Comparison of ENCODE assay signal across 8 mouse cellular contexts in the genomic region with DNA sequence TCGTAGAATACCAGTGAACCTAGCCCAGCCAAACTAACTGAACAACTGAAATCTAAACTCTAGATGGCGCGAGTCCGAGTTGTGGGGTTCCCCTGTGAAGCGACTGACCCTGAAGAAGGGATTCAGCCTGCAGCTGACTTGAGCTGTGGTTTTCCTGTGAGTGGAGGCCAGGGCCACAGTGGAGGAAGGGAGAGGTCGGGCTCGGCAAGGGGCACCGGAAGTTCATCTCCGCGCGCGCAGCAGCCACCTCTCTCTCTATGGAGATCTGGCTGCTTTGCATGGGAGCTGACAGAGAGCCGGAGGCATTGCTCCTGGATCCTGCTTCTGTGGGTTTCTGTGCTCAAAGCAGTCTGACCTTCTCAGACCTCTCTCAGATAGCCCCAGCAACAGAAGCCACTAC. TPM values are rescaled to one million over a fixed set of nuclear protein-coding genes. Genes with fewer than 3 reads are reported as not detected.
DNase-seq lines count a peak whose midpoint lies in the region; ATAC-seq and TF ChIP-seq lines count a peak whose summit lies in the region.

No protein-coding gene starts in this region.

- H3K4me1 ChIP-seq in CH12.LX (ENCODE audit: control insufficient read depth in 1 of 2, insufficient read depth in 2 of 2), result peaks cover 13 to 55% of the 10 kb centered on the region in 2 experiments
- peaks cover 23% of the 10 kb centered on the region for H3K4me1 ChIP-seq in lung, embryonic 14.5 days (ENCODE audit: insufficient read depth)
- H3K4me1 ChIP-seq in neural tube, embryonic 15.5 days, result peaks cover 18% of the 10 kb centered on the region; the same call in 1 of the 2 replicates
- H3K4me1 ChIP-seq in cerebellum, adult 2 months (ENCODE audit: control insufficient read depth, insufficient read depth, low read length), result peaks cover 4% of the 10 kb centered on the region; the same call in 1 of the 2 replicates

- H3K4me3 ChIP-seq in CH12.LX (replicated peaks in 1 of 3; ENCODE audit: low read depth in 2 of 3, low read length in 2 of 3, poor library complexity in 1 of 3), result peak overlapping the region; percentile 46 to 51 (median 49)
- no peak overlapping the region for H3K4me3 ChIP-seq in lung, embryonic 14.5 days (ENCODE audit: low read depth, low read length)
- no peak overlapping the region for H3K4me3 ChIP-seq in neural tube, embryonic 15.5 days (replicated peaks)
- H3K4me3 ChIP-seq in cerebellum, adult 2 months (replicated peaks; ENCODE audit: insufficient read depth, low read depth, low read length), result no peak overlapping the region

- peak overlapping the region; percentile 88 for H3K9ac ChIP-seq in CH12.LX (ENCODE audit: insufficient read depth, low read depth)
- no peak overlapping the region; the same call in 1 of the 2 replicates for H3K9ac ChIP-seq in lung, embryonic 14.5 days
- no peak overlapping the region for H3K9ac ChIP-seq in neural tube, embryonic 15.5 days (replicated peaks)

- TF ChIP-seq POLR2A in CH12.LX (IDR thresholded peaks at IDR 0.05; ENCODE audit: low read depth, low read length), result peak; percentile 68
- TF ChIP-seq POLR2A in cerebellum, adult 2 months (IDR thresholded peaks at IDR 0.05; ENCODE audit: borderline replicate concordance, insufficient read depth, low read length), result no peak

- TF ChIP-seq CTCF in CH12.LX (conservative IDR thresholded peaks at IDR 0.05 in 1 of 2, IDR thresholded peaks at IDR 0.05 in 1 of 2; ENCODE audit: low read depth in 2 of 2, low read length in 2 of 2), result peak in 1 of 2 experiments; percentile 70; a peak in 2 of 4 replicates
- peak; percentile 27 for TF ChIP-seq CTCF in lung, embryonic 14.5 days (IDR thresholded peaks at IDR 0.05; ENCODE audit: low read depth)
- no peak for TF ChIP-seq CTCF in cerebellum, adult 2 months (IDR thresholded peaks at IDR 0.05; ENCODE audit: borderline replicate concordance, insufficient read depth, low read depth, low read length)

- no peaks in the 10 kb centered on the region for H3K27me3 ChIP-seq in CH12.LX (replicated peaks)
- H3K27me3 ChIP-seq in lung, embryonic 14.5 days (ENCODE audit: insufficient read depth, low read length), result no peaks in the 10 kb centered on the region
- no peaks in the 10 kb centered on the region for H3K27me3 ChIP-seq in neural tube, embryonic 15.5 days (replicated peaks)
- no peaks in the 10 kb centered on the region for H3K27me3 ChIP-seq in cerebellum, adult 2 months (ENCODE audit: control insufficient read depth, insufficient read depth, low read length)

- peak; percentile 34 for TF ChIP-seq RAD21 in CH12.LX (IDR thresholded peaks at IDR 0.05; ENCODE audit: low read depth, low read length)

- no peaks in the 10 kb centered on the region; the same call in 1 of the 2 replicates for H3K79me2 ChIP-seq in CH12.LX (replicated peaks; ENCODE audit: control insufficient read depth, extremely low read depth, insufficient read depth, poor library complexity, severe bottlenecking)

- TF ChIP-seq EP300 in CH12.LX (IDR thresholded peaks at IDR 0.05; ENCODE audit: low read length), result peak; percentile 73

- peak; percentile 17; the same call in 1 of the 2 replicates for ATAC-seq in lung, embryonic 14.5 days (ENCODE audit: insufficient read depth)
- ATAC-seq in neural tube, embryonic 15.5 days (ENCODE audit: low FRiP score), result no peak

- DNase-seq in CH12.LX (ENCODE audit: extremely low read depth), result peak; percentile 92
- DNase-seq in adrenal gland, postnatal 14 days, result peak; percentile 82
- DNase-seq in heart, adult 9 months (ENCODE audit: low spot score in 2 of 2), result peak; percentile 83 to 89
- DNase-seq in kidney, adult 18-20 months, result peak; percentile 66
- peak; percentile 79 for DNase-seq in lung, embryonic 14.5 days
- no peak for DNase-seq in urinary bladder, adult 2 months (ENCODE audit: low spot score)
- DNase-seq in cerebellum, adult 2 months, result no peak

- H3K36me3 ChIP-seq in CH12.LX (replicated peaks in 1 of 2; ENCODE audit: control insufficient read depth in 1 of 2, insufficient read depth in 1 of 2, low read length in 1 of 2), result peaks cover 1 to 19% of the 10 kb centered on the region in 2 experiments
- H3K36me3 ChIP-seq in lung, embryonic 14.5 days (ENCODE audit: insufficient read depth), result peaks cover 13% of the 10 kb centered on the region
- no peaks in the 10 kb centered on the region for H3K36me3 ChIP-seq in neural tube, embryonic 15.5 days

- peak overlapping the region; percentile 84 for H3K4me2 ChIP-seq in CH12.LX (ENCODE audit: insufficient read depth, low read depth, poor library complexity, severe bottlenecking)
- H3K4me2 ChIP-seq in lung, embryonic 14.5 days, result peak overlapping the region; percentile 41
- H3K4me2 ChIP-seq in neural tube, embryonic 15.5 days, result peak overlapping the region; percentile 39

- peak overlapping the region; percentile 96 for H3K27ac ChIP-seq in CH12.LX (ENCODE audit: insufficient read depth, low read depth)
- peak overlapping the region; percentile 60 for H3K27ac ChIP-seq in lung, embryonic 14.5 days (ENCODE audit: low read depth)
- no peak overlapping the region for H3K27ac ChIP-seq in neural tube, embryonic 15.5 days (replicated peaks)
- H3K27ac ChIP-seq in cerebellum, adult 2 months (ENCODE audit: insufficient read depth, low read length), result no peak overlapping the region

- in situ Hi-C loops in CH12.LX (cut with MboI; ENCODE audit: low pct_ligation_motif_present, low pct_unique_long_range_greater_than_20kb, low sequenced_read_pairs), result no loop called here

- H3K9me3 ChIP-seq in CH12.LX (replicated peaks; ENCODE audit: low read length), result peaks cover 11% of the 10 kb centered on the region
- H3K9me3 ChIP-seq in lung, embryonic 14.5 days (ENCODE audit: low read depth, low read length), result peaks cover 6% of the 10 kb centered on the region; the same call in 1 of the 2 replicates
- no peaks in the 10 kb centered on the region for H3K9me3 ChIP-seq in neural tube, embryonic 15.5 days (replicated peaks)

- 18% methylated on average over 13 of the region's 13 CpGs for WGBS in lung, embryonic 14.5 days
- WGBS in neural tube, embryonic 15.5 days, result 34% methylated on average over 13 of the region's 13 CpGs
- WGBS in cerebellum, adult 2 months, result 43% methylated on average over 13 of the region's 13 CpGs

- dilution Hi-C loops in CH12.LX (cut with MboI; ENCODE audit: extremely low pct_ligation_motif_present, extremely low pct_unique_long_range_greater_than_20kb, low sequenced_read_pairs), result no loop called here

TF ChIP-seq in CH12.LX, 34 proteins besides CTCF, POLR2A, EP300 and RAD21 (continues in another document):
- TF ChIP-seq E2F4 (IDR thresholded peaks at IDR 0.05; ENCODE audit: insufficient replicate concordance, low read depth, low read length) (peak; percentile 70; the same call in 1 of the 2 replicates), HCFC1 (IDR thresholded peaks at IDR 0.05; ENCODE audit: low read depth, low read length) (peak; percentile 66), SIN3A (IDR thresholded peaks at IDR 0.05; ENCODE audit: low read length) (peak; percentile 73), MAFK (IDR thresholded peaks at IDR 0.05; ENCODE audit: insufficient replicate concordance, low read length) (no peak)

RNA-seq across cellular contexts. Expression of a gene that starts 7.6 kb away (rescaled TPM):
- not detected in 2 replicates for total RNA-seq in CH12.LX (2012; rRNA removed)
- total RNA-seq in CH12.LX (2014; rRNA removed), result not detected in 2 replicates
- not detected in 2 replicates for polyA plus RNA-seq in CH12.LX (2012; ENCODE audit: insufficient read length, low read depth)
- 0.22 and 1.0 TPM in 2 replicates for total RNA-seq in adrenal gland, postnatal 14 days (2021)
- polyA plus RNA-seq in lung, embryonic 14.5 days (2014; fragmentation: Nextera tagmentation; extraction: Ambion mirVana), result 4.2 and 5.1 TPM in 2 replicates
- polyA plus RNA-seq in neural tube, embryonic 15.5 days (2015; fragmentation: Nextera tagmentation; extraction: Ambion mirVana), result 3.8 and 4.3 TPM in 2 replicates
- polyA plus RNA-seq in urinary bladder, adult 2 months (2012; rRNA removed), result 0.66 and 1.2 TPM in 2 replicates
- polyA plus RNA-seq in cerebellum, adult 2 months (2012; rRNA removed), result 1.00 and 1.0 TPM in 2 replicates

RNA-seq across cellular contexts. Expression of a gene that starts 13.1 kb away (rescaled TPM):
- total RNA-seq in CH12.LX (2012; rRNA removed) (179 and 206 TPM in 2 replicates), CH12.LX (2014; rRNA removed) (145 and 172 TPM in 2 replicates)
- 281 and 337 TPM in 2 replicates for polyA plus RNA-seq in CH12.LX (2012; ENCODE audit: insufficient read length, low read depth)
- 105 and 120 TPM in 2 replicates for total RNA-seq in adrenal gland, postnatal 14 days (2021)
- 395 and 407 TPM in 2 replicates for polyA plus RNA-seq in lung, embryonic 14.5 days (2014; fragmentation: Nextera tagmentation; extraction: Ambion mirVana)
- polyA plus RNA-seq in neural tube, embryonic 15.5 days (2015; fragmentation: Nextera tagmentation; extraction: Ambion mirVana), result 140 and 198 TPM in 2 replicates
- 139 and 175 TPM in 2 replicates for polyA plus RNA-seq in urinary bladder, adult 2 months (2012; rRNA removed)
- polyA plus RNA-seq in cerebellum, adult 2 months (2012; rRNA removed), result 12.9 and 13.0 TPM in 2 replicates

RNA-seq across cellular contexts. Expression of a gene that starts 31.4 kb away (rescaled TPM):
- total RNA-seq in CH12.LX (2012; rRNA removed) (4.5 and 6.0 TPM in 2 replicates), CH12.LX (2014; rRNA removed) (2.0 and 2.7 TPM in 2 replicates)
- polyA plus RNA-seq in CH12.LX (2012; ENCODE audit: insufficient read length, low read depth), result 6.5 and 7.2 TPM in 2 replicates
- total RNA-seq in adrenal gland, postnatal 14 days (2021), result 2.4 and 2.8 TPM in 2 replicates
- polyA plus RNA-seq in lung, embryonic 14.5 days (2014; fragmentation: Nextera tagmentation; extraction: Ambion mirVana), result 23.5 and 26.0 TPM in 2 replicates
- 38.9 TPM in 2 replicates for polyA plus RNA-seq in neural tube, embryonic 15.5 days (2015; fragmentation: Nextera tagmentation; extraction: Ambion mirVana)
- 12.5 and 14.1 TPM in 2 replicates for polyA plus RNA-seq in urinary bladder, adult 2 months (2012; rRNA removed)
- 1.9 and 2.2 TPM in 2 replicates for polyA plus RNA-seq in cerebellum, adult 2 months (2012; rRNA removed)

RNA-seq across cellular contexts. Expression of a gene that starts 37.8 kb away (rescaled TPM):
- total RNA-seq in CH12.LX (2012; rRNA removed) (17.0 and 30.9 TPM in 2 replicates), CH12.LX (2014; rRNA removed) (30.1 and 32.6 TPM in 2 replicates)
- 28.3 and 30.3 TPM in 2 replicates for polyA plus RNA-seq in CH12.LX (2012; ENCODE audit: insufficient read length, low read depth)
- total RNA-seq in adrenal gland, postnatal 14 days (2021), result 1.2 and 1.6 TPM in 2 replicates
- polyA plus RNA-seq in lung, embryonic 14.5 days (2014; fragmentation: Nextera tagmentation; extraction: Ambion mirVana), result 0.32 and 1.0 TPM in 2 replicates
- polyA plus RNA-seq in neural tube, embryonic 15.5 days (2015; fragmentation: Nextera tagmentation; extraction: Ambion mirVana), result 0.36 and 0.38 TPM in 2 replicates
- polyA plus RNA-seq in urinary bladder, adult 2 months (2012; rRNA removed), result 5.1 and 6.9 TPM in 2 replicates
- 0.74 and 0.87 TPM in 2 replicates for polyA plus RNA-seq in cerebellum, adult 2 months (2012; rRNA removed)

RNA-seq across cellular contexts. Expression of a gene that starts 42.8 kb away (rescaled TPM):
- 0.13 and 0.17 TPM in 2 replicates for total RNA-seq in CH12.LX (2012; rRNA removed)
- not detected in 2 replicates for total RNA-seq in CH12.LX (2014; rRNA removed)
- 0.18 and 0.29 TPM in 2 replicates for polyA plus RNA-seq in CH12.LX (2012; ENCODE audit: insufficient read length, low read depth)
- 0.41 TPM in 1 of 2 replicates, not detected in the other for total RNA-seq in adrenal gland, postnatal 14 days (2021)
- 0.24 TPM in 1 of 2 replicates, not detected in the other for polyA plus RNA-seq in lung, embryonic 14.5 days (2014; fragmentation: Nextera tagmentation; extraction: Ambion mirVana)
- 1.4 and 1.9 TPM in 2 replicates for polyA plus RNA-seq in neural tube, embryonic 15.5 days (2015; fragmentation: Nextera tagmentation; extraction: Ambion mirVana)
- 0.40 and 0.50 TPM in 2 replicates for polyA plus RNA-seq in urinary bladder, adult 2 months (2012; rRNA removed)
- 0.46 and 0.65 TPM in 2 replicates for polyA plus RNA-seq in cerebellum, adult 2 months (2012; rRNA removed)

Comparison
In these comparisons a context has a peak if more than half of its experiments do, and no peak if none do; other contexts are left out.
1. DNase-seq: peak in CH12.LX (single experiment), adrenal gland, postnatal 14 days (single experiment), heart, adult 9 months (2 of 2), kidney, adult 18-20 months (single experiment) and lung, embryonic 14.5 days (single experiment); none in urinary bladder, adult 2 months (single experiment) and cerebellum, adult 2 months (0 of 2).
2. H3K27ac ChIP-seq: peak in CH12.LX (single experiment) and lung, embryonic 14.5 days (single experiment); none in neural tube, embryonic 15.5 days (single experiment) and cerebellum, adult 2 months (single experiment).
3. H3K4me3 ChIP-seq: peak in CH12.LX (3 of 3); none in lung, embryonic 14.5 days (single experiment), neural tube, embryonic 15.5 days (single experiment) and cerebellum, adult 2 months (single experiment).
4. RNA of a gene that starts 13.1 kb away (polyA plus RNA-seq): 395 to 407 TPM in lung, embryonic 14.5 days, 281 to 337 TPM in CH12.LX, 139 to 175 TPM in urinary bladder, adult 2 months and 140 to 198 TPM in neural tube, embryonic 15.5 days; 12.9 to 13.0 TPM in cerebellum, adult 2 months; every median in the first group is over 10 times any median in the second.
5. Peak in every context shown above with its lines, with median percentiles within 50 percentile points of each other: H3K4me2 ChIP-seq.